Mouse (Mus musculus) spleen, adult 2 months (tissue): Measurements from ENCODE around the gene Ndufab1.

Experiments
- CTCF ChIP-seq: fragments of 200-500 bp; IDR thresholded peaks from 2 replicates; pipeline ENCODE4 v1.5.1; 2011; ENCODE audit warnings: mild to moderate bottlenecking, inconsistent platforms; ENCODE audit not compliant: insufficient read depth, insufficient read length, insufficient replicate concordance; ENCODE audit errors: extremely low read depth
- POLR2A ChIP-seq: fragments of 200-500 bp; IDR thresholded peaks from 2 replicates; pipeline ENCODE4 v1.6.1; 2011; ENCODE audit warnings: low read depth, low read length, inconsistent platforms

GRCm38 (mm10) chr7:122125636-122126035 lies 23.9 kb upstream of the Ndufab1 start:
- TF ChIP-seq CTCF (no peak), POLR2A (no peak)
